Mouse (Mus musculus): ENCODE results near the gene Mylk.

DNA sequence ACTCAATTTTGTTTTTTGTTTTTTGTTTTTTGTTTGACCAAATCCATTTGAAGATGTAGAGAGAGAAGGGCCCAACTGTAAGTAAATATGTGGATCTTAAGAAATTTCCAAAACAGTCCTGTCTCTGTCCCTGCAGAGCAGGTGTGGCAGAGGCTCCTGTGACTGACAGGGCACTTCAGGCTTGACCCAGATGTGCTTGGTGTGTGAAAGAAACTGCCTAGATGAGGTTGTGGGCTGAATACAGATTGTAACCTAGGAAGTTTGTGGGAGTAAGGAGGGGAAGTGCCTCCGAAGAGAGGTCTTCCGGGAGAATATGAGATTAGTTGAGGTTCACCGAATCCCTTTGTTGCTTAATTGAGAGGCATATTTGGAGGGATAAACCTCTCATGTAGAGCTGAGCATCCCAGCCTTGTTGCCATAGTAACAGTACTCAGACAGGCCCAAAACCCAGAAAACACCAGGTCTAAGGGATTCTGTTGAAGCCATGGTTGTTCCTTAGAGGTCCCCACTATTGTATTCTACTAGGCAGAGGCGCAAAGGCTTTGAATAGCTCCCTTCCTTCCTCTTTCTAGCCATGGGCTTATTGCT lies 27.5 kb downstream of the Mylk start:
- no peak for TF ChIP-seq CTCF (IDR thresholded peaks at IDR 0.05)
- no peak for TF ChIP-seq POLR2A (IDR thresholded peaks at IDR 0.05; ENCODE audit: insufficient read depth, low read depth, low read length)
- TF ChIP-seq EP300 (IDR thresholded peaks at IDR 0.05; ENCODE audit: insufficient read depth, low read depth, low read length) = no peak
